Mouse (Mus musculus): Measurements from ENCODE around the gene S100a4. TPM values are rescaled to one million over a fixed set of nuclear protein-coding genes. Genes with fewer than 3 reads are reported as not detected.

Gene S100a4
- polyA plus RNA-seq, 1 experiment from 2014 or later = 1.2 TPM

- Histone ChIP-seq H3K9me3 (ENCODE audit: control insufficient read depth, low read length) (no peaks in the 10 kb centered on the region), H3K4me2 (replicated peaks) (no peak overlapping the region)
- WGBS = 95% methylated on average over 1 of the region's 1 CpGs
Observed at GRCm38 (mm10) chr3:90647291-90647690, 43.7 kb downstream of the S100a4 start.

GRCm38 (mm10) chr3:90648981-90649380, 45.4 kb downstream of the S100a4 start:
- no peaks in the 10 kb centered on the region for H3K9me3 ChIP-seq (ENCODE audit: control insufficient read depth, low read length)
- no peaks in the 10 kb centered on the region for H3K27me3 ChIP-seq (ENCODE audit: control insufficient read depth, insufficient read depth, low read length)
- H3K4me3 ChIP-seq (replicated peaks; ENCODE audit: low read length) = no peak overlapping the region
- ATAC-seq (ENCODE audit: low FRiP score) = no peak
- no peak overlapping the region for H3K27ac ChIP-seq
- H3K4me1 ChIP-seq (replicated peaks; ENCODE audit: control insufficient read depth, insufficient read depth, low read length) = no peaks in the 10 kb centered on the region
- no peak for DNase-seq (ENCODE audit: low spot score)
- H3K9ac ChIP-seq = no peak overlapping the region
- H3K4me2 ChIP-seq (replicated peaks) = no peak overlapping the region
- H3K36me3 ChIP-seq (replicated peaks; ENCODE audit: control insufficient read depth, insufficient read depth) = no peaks in the 10 kb centered on the region

More at GRCm38 (mm10) chr3:90647291-90647690, 43.7 kb downstream of the S100a4 start:
- H3K36me3 ChIP-seq (replicated peaks; ENCODE audit: control insufficient read depth, insufficient read depth) = no peaks in the 10 kb centered on the region
- no peaks in the 10 kb centered on the region for H3K4me1 ChIP-seq (replicated peaks; ENCODE audit: control insufficient read depth, insufficient read depth, low read length)
- H3K27ac ChIP-seq = no peak overlapping the region
- no peak overlapping the region for H3K9ac ChIP-seq
- no peak overlapping the region for H3K4me3 ChIP-seq (replicated peaks; ENCODE audit: low read length)
- H3K27me3 ChIP-seq (ENCODE audit: control insufficient read depth, insufficient read depth, low read length) = no peaks in the 10 kb centered on the region
- DNase-seq (ENCODE audit: low spot score) (no peak), ATAC-seq (ENCODE audit: low FRiP score) (no peak)

- no peak overlapping the region for H3K4me3 ChIP-seq (replicated peaks; ENCODE audit: low read length)
- H3K36me3 ChIP-seq (replicated peaks; ENCODE audit: control insufficient read depth, insufficient read depth) = no peaks in the 10 kb centered on the region
- 82% methylated on average over 2 of the region's 2 CpGs for WGBS
- no peaks in the 10 kb centered on the region for H3K4me1 ChIP-seq (replicated peaks; ENCODE audit: control insufficient read depth, insufficient read depth, low read length)
- DNase-seq (ENCODE audit: low spot score) (no peak), ATAC-seq (ENCODE audit: low FRiP score) (no peak)
- no peak overlapping the region for H3K4me2 ChIP-seq (replicated peaks)
- no peaks in the 10 kb centered on the region for H3K27me3 ChIP-seq (ENCODE audit: control insufficient read depth, insufficient read depth, low read length)
- H3K9me3 ChIP-seq (ENCODE audit: control insufficient read depth, low read length) = no peaks in the 10 kb centered on the region
- H3K9ac ChIP-seq = no peak overlapping the region
- no peak overlapping the region for H3K27ac ChIP-seq
Observed at GRCm38 (mm10) chr3:90649832-90650231, 46.3 kb downstream of the S100a4 start.

- H3K4me1 ChIP-seq (replicated peaks; ENCODE audit: control insufficient read depth, insufficient read depth, low read length) = no peaks in the 10 kb centered on the region
- H3K27me3 ChIP-seq (ENCODE audit: control insufficient read depth, insufficient read depth, low read length) = no peaks in the 10 kb centered on the region
- no peak overlapping the region for H3K4me3 ChIP-seq (replicated peaks; ENCODE audit: low read length)
- no peak overlapping the region for H3K4me2 ChIP-seq (replicated peaks)
- H3K9ac ChIP-seq = no peak overlapping the region
- DNase-seq (ENCODE audit: low spot score) (peak; percentile 94), ATAC-seq (ENCODE audit: low FRiP score) (peak; percentile 80)
- 39% methylated on average over 5 of the region's 5 CpGs for WGBS
- H3K36me3 ChIP-seq (replicated peaks; ENCODE audit: control insufficient read depth, insufficient read depth) = no peaks in the 10 kb centered on the region
- no peak overlapping the region for H3K27ac ChIP-seq
- H3K9me3 ChIP-seq (ENCODE audit: control insufficient read depth, low read length) = no peaks in the 10 kb centered on the region
Observed at GRCm38 (mm10) chr3:90652878-90653508, 49.4 kb downstream of the S100a4 start.

DNA sequence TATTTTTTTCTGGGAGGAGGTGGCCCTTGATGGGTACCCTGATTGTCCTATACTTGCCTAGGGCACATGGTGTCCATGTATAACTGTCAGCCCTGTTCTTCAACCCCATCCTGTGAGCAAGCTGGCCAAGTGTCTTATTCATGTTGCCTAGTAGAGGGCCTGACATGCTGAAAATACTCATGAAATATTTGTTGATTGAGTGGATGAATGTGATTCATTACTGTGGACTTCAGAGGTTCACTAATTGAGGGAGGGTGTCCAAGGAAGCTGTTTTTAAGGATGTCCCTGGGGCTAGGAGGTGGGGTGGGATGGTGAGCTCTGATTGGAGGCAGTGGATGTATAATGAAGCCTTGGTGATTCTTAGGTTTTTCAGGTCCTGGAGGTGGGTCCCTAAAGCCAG, 50.1 kb downstream of the S100a4 start, which contains the start of gene S100a7a:
Gene S100a7a, plus strand, starts transcription at position 301 of the 400 bp plus-strand sequence.
- Histone ChIP-seq H3K4me1 (replicated peaks; ENCODE audit: control insufficient read depth, insufficient read depth, low read length) (no peaks in the 10 kb centered on the region), H3K4me2 (replicated peaks) (no peak within 1 kb of the TSS), H3K27me3 (ENCODE audit: control insufficient read depth, insufficient read depth, low read length) (no peaks in the 10 kb centered on the region), H3K4me3 (replicated peaks; ENCODE audit: low read length) (no peak within 1 kb of the TSS), H3K36me3 (replicated peaks; ENCODE audit: control insufficient read depth, insufficient read depth) (no peaks in the 10 kb centered on the region), H3K9me3 (ENCODE audit: control insufficient read depth, low read length) (no peaks in the 10 kb centered on the region), H3K27ac (no peak within 1 kb of the TSS), H3K9ac (no peak within 1 kb of the TSS)
- no peak for DNase-seq (ENCODE audit: low spot score)
- ATAC-seq (ENCODE audit: low FRiP score) = no peak

Other genes with a start within 250 kb of the S100a4 start
- 24.1 and 24.8 TPM in 2 replicates for gene Slc27a3, start 213.8 kb upstream of the S100a4 start, polyA plus RNA-seq (2014; fragmentation: Nextera tagmentation; extraction: Ambion mirVana)
- gene Ints3, start 170.1 kb upstream of the S100a4 start, polyA plus RNA-seq (2014; fragmentation: Nextera tagmentation; extraction: Ambion mirVana) = 32.2 and 36.0 TPM in 2 replicates
- 2.8 and 4.0 TPM in 2 replicates for gene Npr1, start 137.9 kb upstream of the S100a4 start, polyA plus RNA-seq (2014; fragmentation: Nextera tagmentation; extraction: Ambion mirVana)
- gene Ilf2, start 127.6 kb upstream of the S100a4 start, polyA plus RNA-seq (2014; fragmentation: Nextera tagmentation; extraction: Ambion mirVana) = 228 and 235 TPM in 2 replicates
- gene Snapin, start 112.7 kb upstream of the S100a4 start, polyA plus RNA-seq (2014; fragmentation: Nextera tagmentation; extraction: Ambion mirVana) = 86.8 and 94.0 TPM in 2 replicates
- 122 and 126 TPM in 2 replicates for gene Chtop, start 94.3 kb upstream of the S100a4 start, polyA plus RNA-seq (2014; fragmentation: Nextera tagmentation; extraction: Ambion mirVana)
- 19.8 TPM in 2 replicates for gene S100a1, start 89.4 kb upstream of the S100a4 start, polyA plus RNA-seq (2014; fragmentation: Nextera tagmentation; extraction: Ambion mirVana)
- gene S100a13, start 89.3 kb upstream of the S100a4 start, polyA plus RNA-seq (2014; fragmentation: Nextera tagmentation; extraction: Ambion mirVana) = 11.9 TPM in 2 replicates
- not detected in 2 replicates for gene S100a14, start 76.9 kb upstream of the S100a4 start, polyA plus RNA-seq (2014; fragmentation: Nextera tagmentation; extraction: Ambion mirVana)
- 37.8 and 40.3 TPM in 2 replicates for gene S100a16, start 66.5 kb upstream of the S100a4 start, polyA plus RNA-seq (2014; fragmentation: Nextera tagmentation; extraction: Ambion mirVana)
- 2.4 and 3.4 TPM in 2 replicates for gene S100a3, start 43.2 kb upstream of the S100a4 start, polyA plus RNA-seq (2014; fragmentation: Nextera tagmentation; extraction: Ambion mirVana)
- gene S100a2, start 13.5 kb upstream of the S100a4 start, polyA plus RNA-seq (2014; fragmentation: Nextera tagmentation; extraction: Ambion mirVana) = not detected in 2 replicates
- gene Gm42674, start 1.9 kb upstream of the S100a4 start, polyA plus RNA-seq (2014; fragmentation: Nextera tagmentation; extraction: Ambion mirVana) = not detected in 2 replicates
- not detected in 2 replicates for gene S100a5, start 4.8 kb downstream of the S100a4 start, polyA plus RNA-seq (2014; fragmentation: Nextera tagmentation; extraction: Ambion mirVana)
- 35.0 and 46.9 TPM in 2 replicates for gene S100a6, start 9.1 kb downstream of the S100a4 start, polyA plus RNA-seq (2014; fragmentation: Nextera tagmentation; extraction: Ambion mirVana)
- not detected in 2 replicates for gene S100a7a, start 50.2 kb downstream of the S100a4 start, polyA plus RNA-seq (2014; fragmentation: Nextera tagmentation; extraction: Ambion mirVana)
- gene S100a8, start 65.2 kb downstream of the S100a4 start, polyA plus RNA-seq (2014; fragmentation: Nextera tagmentation; extraction: Ambion mirVana) = 7.9 and 10.6 TPM in 2 replicates
- gene S100a9, start 92.0 kb downstream of the S100a4 start, polyA plus RNA-seq (2014; fragmentation: Nextera tagmentation; extraction: Ambion mirVana) = 8.2 and 8.4 TPM in 2 replicates
- gene Pglyrp4, start 123.1 kb downstream of the S100a4 start, polyA plus RNA-seq (2014; fragmentation: Nextera tagmentation; extraction: Ambion mirVana) = not detected in 2 replicates
- not detected in 2 replicates for gene Gm5849, start 174.1 kb downstream of the S100a4 start, polyA plus RNA-seq (2014; fragmentation: Nextera tagmentation; extraction: Ambion mirVana)

All from hindbrain, embryonic 14.5 days (tissue).